Mouse (Mus musculus) megakaryocyte, embryonic 14.5 days (primary cell): Measurements from ENCODE around the gene Rabgef1.

ENCODE experiments used
- FLI1 ChIP-seq: IDR thresholded peaks from 2 replicates; pipeline ENCODE4 v1.6.1; 2012; ENCODE audit warnings: low read length, inconsistent platforms, mixed read lengths
- GATA1 ChIP-seq: IDR thresholded peaks from 3 replicates; pipeline ENCODE4 v1.6.1; 2012; ENCODE audit warnings: mixed read lengths, low read length, inconsistent platforms, borderline replicate concordance

- TF ChIP-seq GATA1 = no peak
- no peak for TF ChIP-seq FLI1
Measured at GRCm38 (mm10) chr5:130129524-130129793, 42.1 kb upstream of the Rabgef1 start.
